Mouse (Mus musculus) heart, adult 9 months (tissue): ENCODE data around the gene Lrfn2.

ENCODE experiments used
- DNase-seq, 2 experiments: peaks; one replicate each; pipeline ENCODE4 v3.0.0; 2022; ENCODE audit warnings: low spot score in 2 of 2

Gene Lrfn2

GRCm38 (mm10) chr17:48931621-48932405, at the start of gene Lrfn2:
Gene Lrfn2, plus strand, starts transcription at chr17:48932379.
- peak; percentile 66 to 75 for DNase-seq

GRCm38 (mm10) chr17:48887472-48888385, 44.5 kb upstream of the Lrfn2 start:
- no peak for DNase-seq

GRCm38 (mm10) chr17:48905286-48906040, 26.7 kb upstream of the Lrfn2 start:
- DNase-seq, result no peak

- DNase-seq, result no peak
Measured at GRCm38 (mm10) chr17:48913437-48913836, 18.7 kb upstream of the Lrfn2 start.

GRCm38 (mm10) chr17:48917411-48917810, 14.8 kb upstream of the Lrfn2 start:
- DNase-seq, result no peak

GRCm38 (mm10) chr17:48918458-48918857, 13.7 kb upstream of the Lrfn2 start:
- no peak for DNase-seq

- no peak for DNase-seq
Measured at GRCm38 (mm10) chr17:48922905-48923304, 9.3 kb upstream of the Lrfn2 start.

GRCm38 (mm10) chr17:48925426-48925825, 6.8 kb upstream of the Lrfn2 start:
- DNase-seq, result no peak

- DNase-seq, result no peak
Measured at GRCm38 (mm10) chr17:48930994-48931393, 1.2 kb upstream of the Lrfn2 start.

- DNase-seq, result no peak
Measured at GRCm38 (mm10) chr17:48932406-48932906, 277 bp downstream of the Lrfn2 start.

- no peak for DNase-seq
Measured at GRCm38 (mm10) chr17:48932916-48933315, 737 bp downstream of the Lrfn2 start.

- DNase-seq, result peak; percentile 6 to 31
Measured at GRCm38 (mm10) chr17:48935201-48935600, 3.0 kb downstream of the Lrfn2 start.

- no peak for DNase-seq
Measured at GRCm38 (mm10) chr17:48936445-48937141, 4.4 kb downstream of the Lrfn2 start.

GRCm38 (mm10) chr17:48938711-48939220, 6.6 kb downstream of the Lrfn2 start:
- peak in 1 of 2 experiments; percentile 17 for DNase-seq

GRCm38 (mm10) chr17:48946315-48946714, 14.1 kb downstream of the Lrfn2 start:
- DNase-seq, result no peak

GRCm38 (mm10) chr17:48946765-48947164, 14.6 kb downstream of the Lrfn2 start:
- no peak for DNase-seq

- DNase-seq, result no peak
Measured at GRCm38 (mm10) chr17:48951250-48951649, 19.1 kb downstream of the Lrfn2 start.

- no peak for DNase-seq
Measured at GRCm38 (mm10) chr17:48956033-48956631, 24.0 kb downstream of the Lrfn2 start.

- peak; percentile 49 for DNase-seq
Measured at GRCm38 (mm10) chr17:48960161-48960698, 28.1 kb downstream of the Lrfn2 start.

- no peak for DNase-seq
Measured at GRCm38 (mm10) chr17:48962646-48963045, 30.5 kb downstream of the Lrfn2 start.
